Mouse (Mus musculus) hindbrain, embryonic 12.5 days (tissue): ENCODE data around the gene Hacd4. TPM values are rescaled to one million over a fixed set of nuclear protein-coding genes. Genes with fewer than 3 reads are reported as not detected.
A peak's percentile ranks its signal among the peaks of the same experiment; 100 is the strongest.

Experiments used
- ATAC-seq: fragments of 200-750 bp; cut with Nextera tagmentation; 2 replicates; pipeline ENCODE4 v1.8.0; 2017; ENCODE audit warnings: moderate TSS enrichment; ENCODE audit not compliant: low FRiP score
- H3K27ac ChIP-seq: fragments of 300-500 bp; sonication (generic); 2 replicates; pipeline ENCODE4 v1.5.1; 2016; ENCODE audit warnings: mild to moderate bottlenecking
- H3K27me3 ChIP-seq: fragments of 300-500 bp; sonication (generic); 2 replicates; pipeline ENCODE4 v1.6.1; 2016; ENCODE audit warnings: mild to moderate bottlenecking
- H3K36me3 ChIP-seq: fragments of 300-500 bp; sonication (generic); 2 replicates; pipeline ENCODE4 v1.6.1; 2016; ENCODE audit warnings: mild to moderate bottlenecking
- H3K4me1 ChIP-seq: fragments of 300-500 bp; sonication (generic); 2 replicates; pipeline ENCODE4 v1.6.1; 2016
- H3K4me2 ChIP-seq: fragments of 300-500 bp; sonication (generic); replicated peaks from 2 replicates; pipeline ENCODE4 v1.6.1; 2016; ENCODE audit warnings: mild to moderate bottlenecking
- H3K4me3 ChIP-seq: fragments of 300-500 bp; sonication (generic); 2 replicates; pipeline ENCODE4 v1.5.1; 2016; ENCODE audit warnings: mild to moderate bottlenecking
- H3K9ac ChIP-seq: fragments of 300-500 bp; sonication (generic); 2 replicates; pipeline ENCODE4 v1.6.1; 2016; ENCODE audit warnings: mild to moderate bottlenecking, moderate library complexity
- H3K9me3 ChIP-seq: fragments of 300-500 bp; sonication (generic); replicated peaks from 2 replicates; pipeline ENCODE4 v1.6.1; 2016; ENCODE audit warnings: mild to moderate bottlenecking
- WGBS: fragments of 180-500 bp; shearing (Covaris S2); methylation state at CpG from one replicate; pipeline ENCODE4 v1.1.7; 2016; 5-methylcytosine and 5-hydroxymethylcytosine counted together
- polyA plus RNA-seq: library from polyadenylated mRNA; unstranded; fragments of >200 nt; fragmentation: Nextera tagmentation; extraction: Ambion mirVana; gene quantifications from 2 replicates; pipeline ENCODE4 v1.2.1, GENCODE M21; 2016

The Hacd4 gene
- polyA plus RNA-seq, result 3.9 TPM in 2 replicates

DNA sequence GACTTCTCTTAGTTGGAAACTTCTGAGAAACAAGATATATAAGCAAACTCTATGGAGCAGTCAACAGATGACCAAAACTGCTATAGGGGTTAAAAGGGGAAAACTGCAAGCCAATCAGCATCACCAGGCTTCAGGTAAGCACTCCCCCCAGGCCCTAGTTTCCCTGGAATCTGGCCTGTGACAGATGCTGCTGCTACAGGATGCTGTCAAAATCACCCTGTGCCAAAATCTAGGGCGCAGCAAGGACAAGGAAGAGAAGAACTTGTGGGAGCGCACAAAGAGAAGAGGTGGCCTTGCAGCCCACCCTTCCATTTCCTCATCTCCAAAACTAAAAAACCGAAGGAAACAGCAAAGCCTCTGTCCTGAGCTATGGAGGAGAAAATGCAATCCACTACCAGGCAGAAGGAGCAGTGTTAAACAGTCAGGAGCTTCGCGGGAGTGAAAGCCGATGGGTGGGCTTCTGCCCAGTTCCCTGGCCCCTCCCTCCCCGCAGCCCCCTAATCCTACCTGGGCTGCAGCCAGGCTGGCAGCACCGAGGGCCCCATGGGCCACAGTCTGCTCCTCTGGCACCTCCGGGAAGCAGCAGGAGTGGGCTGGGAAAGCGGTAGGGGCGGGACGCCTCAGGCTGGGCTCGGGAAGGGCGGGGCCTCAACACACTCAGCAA is at the start of gene Hacd4:
TSS of gene Hacd4 (minus strand) at position 603 of the 664 bp plus-strand sequence.
- Histone ChIP-seq H3K4me1 (peaks cover 9% of the 10 kb centered on the region), H3K9ac (peak within 1 kb of the TSS; percentile 59), H3K4me3 (peak within 1 kb of the TSS; percentile 40), H3K4me2 (peak within 1 kb of the TSS; percentile 71), H3K27me3 (no peaks in the 10 kb centered on the region), H3K9me3 (no peaks in the 10 kb centered on the region), H3K27ac (peak within 1 kb of the TSS; percentile 40; the same call in 1 of the 2 replicates), H3K36me3 (no peaks in the 10 kb centered on the region)
- 7% methylated on average over 14 of the region's 14 CpGs for WGBS
- peak; percentile 77; the same call in 1 of the 2 replicates for ATAC-seq

DNA sequence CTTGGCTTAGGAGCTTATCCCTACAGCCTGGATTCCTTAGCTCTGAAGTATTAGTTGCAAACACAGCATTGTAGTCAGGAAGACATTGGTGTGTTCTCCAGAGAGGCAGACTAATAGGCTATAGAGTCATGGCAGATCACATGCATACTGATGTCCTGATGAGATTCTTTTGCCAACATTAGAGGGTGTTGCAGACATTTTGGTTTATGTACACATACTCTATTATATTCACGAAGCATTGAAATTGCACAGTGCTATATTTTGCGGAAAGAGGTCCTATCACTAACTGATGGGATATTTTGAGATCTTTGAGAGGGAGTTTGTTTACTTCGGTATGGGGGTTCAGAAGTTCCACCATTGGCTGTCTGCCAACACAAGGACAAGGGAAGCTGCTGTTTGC is 49.4 kb upstream of the Hacd4 start:
- Histone ChIP-seq H3K36me3 (no peaks in the 10 kb centered on the region), H3K9ac (no peak overlapping the region), H3K4me1 (no peaks in the 10 kb centered on the region), H3K4me3 (no peak overlapping the region), H3K9me3 (no peaks in the 10 kb centered on the region), H3K27me3 (no peaks in the 10 kb centered on the region), H3K27ac (no peak overlapping the region), H3K4me2 (no peak overlapping the region)
- WGBS, result 90% methylated on average over 3 of the region's 3 CpGs
- ATAC-seq, result no peak

DNA sequence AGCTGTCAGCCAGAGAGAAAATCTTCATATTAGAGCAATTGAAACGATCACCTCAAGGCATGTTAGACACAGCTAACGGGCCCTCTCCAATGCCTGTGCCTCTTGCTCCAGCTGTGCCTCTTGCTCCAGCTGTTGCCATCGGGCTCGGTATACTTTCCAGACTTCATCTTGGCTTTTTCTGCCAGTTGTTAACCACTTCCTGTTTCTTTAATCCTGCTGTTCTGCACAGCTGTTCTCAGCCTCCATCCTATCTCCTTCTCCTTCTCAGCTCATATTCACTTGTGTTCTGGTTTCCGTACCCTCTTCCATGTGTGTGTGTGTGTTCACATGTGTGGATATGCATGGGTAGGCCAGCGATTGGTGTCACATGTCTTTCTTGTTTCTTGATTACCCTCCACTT is 41.4 kb upstream of the Hacd4 start:
- Histone ChIP-seq H3K9ac (no peak overlapping the region), H3K4me3 (no peak overlapping the region), H3K36me3 (no peaks in the 10 kb centered on the region), H3K27me3 (no peaks in the 10 kb centered on the region), H3K9me3 (no peaks in the 10 kb centered on the region), H3K27ac (no peak overlapping the region), H3K4me2 (no peak overlapping the region), H3K4me1 (no peaks in the 10 kb centered on the region)
- no peak for ATAC-seq
- 76% methylated on average over 6 of the region's 6 CpGs for WGBS

DNA sequence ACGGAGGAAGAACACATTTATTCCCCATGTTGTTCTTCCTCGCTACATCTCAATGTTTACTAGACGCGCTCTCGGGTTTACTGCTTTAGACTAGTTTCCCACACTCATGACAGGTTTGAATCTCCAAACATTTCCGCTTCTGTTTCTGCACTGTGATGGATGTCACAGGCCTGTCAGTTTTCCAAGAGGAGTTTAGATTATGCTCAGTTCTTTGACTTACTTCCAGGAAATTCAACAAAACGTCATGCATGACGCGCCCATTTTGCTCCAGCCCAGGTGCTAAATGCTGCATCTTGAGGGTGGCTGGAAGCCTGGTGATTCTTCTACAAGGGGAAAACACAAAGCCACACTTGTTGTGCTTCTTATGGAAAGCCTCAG is 40.1 kb upstream of the Hacd4 start:
- 89% methylated on average over 9 of the region's 9 CpGs for WGBS
- no peaks in the 10 kb centered on the region for H3K9me3 ChIP-seq
- no peaks in the 10 kb centered on the region for H3K36me3 ChIP-seq
- no peak overlapping the region for H3K4me2 ChIP-seq
- no peaks in the 10 kb centered on the region for H3K4me1 ChIP-seq
- H3K4me3 ChIP-seq, result no peak overlapping the region
- H3K9ac ChIP-seq, result no peak overlapping the region
- H3K27me3 ChIP-seq, result no peaks in the 10 kb centered on the region
- ATAC-seq, result no peak
- no peak overlapping the region for H3K27ac ChIP-seq

DNA sequence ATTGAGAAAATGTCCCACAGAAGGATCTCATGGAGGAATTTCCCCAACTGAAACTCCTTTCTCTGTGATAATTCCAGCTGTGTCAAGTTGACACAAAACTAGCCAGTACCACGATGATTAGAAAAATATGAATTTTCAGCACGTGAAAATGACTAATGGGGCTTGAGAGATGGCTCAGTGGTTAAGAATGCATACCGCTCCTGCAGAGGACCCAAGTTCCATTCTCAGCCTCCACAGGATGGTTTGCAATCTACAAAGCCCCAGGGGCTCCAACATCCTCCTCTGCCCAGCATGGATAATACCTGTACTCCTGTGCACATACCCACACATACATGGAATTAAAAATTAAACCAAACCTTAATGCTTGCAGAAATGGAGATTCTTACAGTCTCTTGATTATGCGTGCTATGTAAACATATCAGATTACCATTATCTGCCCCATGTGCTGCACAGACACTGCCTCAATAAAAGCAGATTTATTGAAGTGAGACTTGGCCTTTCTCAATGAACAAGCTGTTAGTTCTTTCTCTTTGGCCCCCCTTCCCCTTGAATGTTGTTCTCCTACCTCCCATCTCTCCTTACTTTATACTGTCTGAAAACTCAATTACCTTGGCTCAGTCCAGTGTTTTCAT is 39.6 kb upstream of the Hacd4 start:
- H3K4me1 ChIP-seq, result peaks cover under 1% of the 10 kb centered on the region; the same call in 1 of the 2 replicates
- no peak overlapping the region for H3K27ac ChIP-seq
- H3K27me3 ChIP-seq, result no peaks in the 10 kb centered on the region
- whole genome bisulfite sequencing, result 84% methylated on average over 4 of the region's 4 CpGs
- H3K4me2 ChIP-seq, result no peak overlapping the region
- no peak overlapping the region for H3K4me3 ChIP-seq
- no peak overlapping the region for H3K9ac ChIP-seq
- H3K36me3 ChIP-seq, result no peaks in the 10 kb centered on the region
- H3K9me3 ChIP-seq, result no peaks in the 10 kb centered on the region
- no peak for ATAC-seq

DNA sequence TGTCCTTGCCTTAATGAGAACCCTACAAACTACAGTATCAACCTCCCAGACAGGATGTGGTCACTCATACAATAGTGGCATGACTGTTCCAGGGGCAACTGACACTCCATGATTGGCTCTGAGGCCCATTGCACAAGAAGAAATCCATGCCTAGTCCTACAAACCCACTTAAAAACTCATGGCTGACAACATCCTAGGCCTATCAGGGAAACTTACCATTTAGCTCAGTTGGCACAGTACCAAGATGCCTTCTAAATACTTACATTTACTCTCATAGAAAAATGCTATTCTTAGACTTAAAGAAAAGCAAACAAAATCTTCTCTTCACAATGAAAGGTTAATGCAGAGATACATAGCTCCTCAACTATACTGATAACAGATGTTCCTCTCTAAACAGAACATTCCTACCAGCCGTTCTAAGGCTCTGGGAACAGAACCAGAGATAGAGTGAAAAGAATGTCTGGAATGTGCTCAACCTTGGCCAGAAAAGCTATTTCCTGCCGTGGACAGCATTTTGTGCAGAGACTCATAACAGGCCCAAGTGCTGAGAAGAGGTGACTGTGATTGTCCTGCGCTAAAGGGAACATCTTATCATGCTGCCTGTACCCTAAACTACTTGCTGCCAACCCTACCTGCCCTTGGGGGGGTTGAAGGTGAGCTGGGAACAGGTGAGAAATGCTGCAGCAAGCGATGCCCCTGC is 37.9 kb upstream of the Hacd4 start:
- no peaks in the 10 kb centered on the region for H3K36me3 ChIP-seq
- no peaks in the 10 kb centered on the region for H3K9me3 ChIP-seq
- peaks cover 4% of the 10 kb centered on the region; the same call in 1 of the 2 replicates for H3K4me1 ChIP-seq
- H3K27ac ChIP-seq, result no peak overlapping the region
- no peak for ATAC-seq
- 73% methylated on average over 4 of the region's 4 CpGs for WGBS
- no peak overlapping the region for H3K4me3 ChIP-seq
- no peak overlapping the region for H3K9ac ChIP-seq
- H3K4me2 ChIP-seq, result no peak overlapping the region
- no peaks in the 10 kb centered on the region for H3K27me3 ChIP-seq

DNA sequence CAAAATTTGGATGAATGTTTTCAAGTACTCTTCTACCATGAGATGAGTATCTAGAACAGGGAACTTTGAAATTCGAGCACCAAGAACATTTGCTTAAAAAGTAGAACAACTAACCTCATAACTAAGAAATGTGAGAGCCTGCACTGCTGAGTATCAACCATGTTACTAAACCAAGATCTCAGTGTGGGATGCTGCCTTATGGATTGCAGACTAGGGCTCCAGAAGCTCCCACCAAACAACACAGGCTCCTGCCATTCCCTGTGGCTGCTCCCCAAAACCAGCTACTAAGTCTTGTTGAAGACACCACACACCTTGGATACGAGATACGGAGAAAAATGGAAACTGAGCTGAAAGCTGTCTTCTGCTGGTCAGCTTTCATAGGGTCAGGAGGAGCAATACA is 37.4 kb upstream of the Hacd4 start:
- H3K27ac ChIP-seq, result no peak overlapping the region
- H3K9me3 ChIP-seq, result no peaks in the 10 kb centered on the region
- ATAC-seq, result no peak
- H3K4me1 ChIP-seq, result peaks cover 4% of the 10 kb centered on the region; the same call in 1 of the 2 replicates
- 85% methylated on average over 3 of the region's 3 CpGs for WGBS
- no peak overlapping the region for H3K4me2 ChIP-seq
- H3K4me3 ChIP-seq, result no peak overlapping the region
- H3K27me3 ChIP-seq, result no peaks in the 10 kb centered on the region
- no peaks in the 10 kb centered on the region for H3K36me3 ChIP-seq
- no peak overlapping the region for H3K9ac ChIP-seq

DNA sequence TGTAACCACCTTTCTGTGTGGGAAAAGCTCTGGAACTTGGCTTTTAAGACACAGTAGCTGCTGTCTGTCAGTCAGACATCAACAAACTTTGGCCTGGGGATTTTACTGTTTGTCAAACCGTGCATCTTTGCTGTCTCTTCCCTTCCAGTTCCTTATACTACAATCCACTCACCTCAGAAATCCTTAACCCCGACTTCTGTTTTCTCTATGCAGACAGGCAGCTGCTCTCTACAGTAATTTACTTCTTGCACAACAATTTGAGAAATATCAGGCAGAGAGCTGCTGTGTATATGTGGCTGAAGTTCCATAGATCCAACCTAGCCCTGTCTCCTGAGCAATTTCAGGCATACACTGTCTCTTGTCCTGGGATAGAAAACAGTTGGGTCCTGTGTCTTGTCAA is 32.8 kb upstream of the Hacd4 start:
- Histone ChIP-seq H3K27me3 (no peaks in the 10 kb centered on the region), H3K4me3 (no peak overlapping the region), H3K9me3 (no peaks in the 10 kb centered on the region), H3K4me1 (peaks cover 4% of the 10 kb centered on the region; the same call in 1 of the 2 replicates), H3K4me2 (no peak overlapping the region), H3K27ac (no peak overlapping the region), H3K9ac (no peak overlapping the region), H3K36me3 (no peaks in the 10 kb centered on the region)
- WGBS, result 75% methylated on average over 2 of the region's 2 CpGs
- ATAC-seq, result no peak

DNA sequence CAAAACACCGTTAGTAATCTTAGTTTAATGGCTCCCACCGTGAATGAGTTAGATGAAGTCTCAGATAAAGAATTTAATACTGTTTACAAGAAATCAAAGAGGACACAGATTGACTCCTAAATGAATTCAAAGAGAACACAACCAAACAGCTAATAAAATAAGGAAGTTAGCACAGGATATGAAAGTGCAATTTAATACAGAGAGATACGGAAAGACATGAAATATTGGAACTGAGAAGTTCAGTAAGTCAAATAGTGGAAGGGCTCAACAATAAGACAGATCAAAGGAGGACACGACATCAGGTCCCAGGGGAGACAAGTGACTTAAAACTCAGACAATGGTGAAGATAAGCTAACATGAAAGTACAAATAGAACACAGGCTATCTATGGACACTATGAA is 25.8 kb upstream of the Hacd4 start:
- no peak for ATAC-seq
- H3K4me2 ChIP-seq, result no peak overlapping the region
- no peak overlapping the region for H3K4me3 ChIP-seq
- no peaks in the 10 kb centered on the region for H3K27me3 ChIP-seq
- no peak overlapping the region for H3K9ac ChIP-seq
- 82% methylated on average over 4 of the region's 4 CpGs for WGBS
- no peaks in the 10 kb centered on the region for H3K36me3 ChIP-seq
- no peak overlapping the region for H3K27ac ChIP-seq
- no peaks in the 10 kb centered on the region for H3K9me3 ChIP-seq
- no peaks in the 10 kb centered on the region for H3K4me1 ChIP-seq

DNA sequence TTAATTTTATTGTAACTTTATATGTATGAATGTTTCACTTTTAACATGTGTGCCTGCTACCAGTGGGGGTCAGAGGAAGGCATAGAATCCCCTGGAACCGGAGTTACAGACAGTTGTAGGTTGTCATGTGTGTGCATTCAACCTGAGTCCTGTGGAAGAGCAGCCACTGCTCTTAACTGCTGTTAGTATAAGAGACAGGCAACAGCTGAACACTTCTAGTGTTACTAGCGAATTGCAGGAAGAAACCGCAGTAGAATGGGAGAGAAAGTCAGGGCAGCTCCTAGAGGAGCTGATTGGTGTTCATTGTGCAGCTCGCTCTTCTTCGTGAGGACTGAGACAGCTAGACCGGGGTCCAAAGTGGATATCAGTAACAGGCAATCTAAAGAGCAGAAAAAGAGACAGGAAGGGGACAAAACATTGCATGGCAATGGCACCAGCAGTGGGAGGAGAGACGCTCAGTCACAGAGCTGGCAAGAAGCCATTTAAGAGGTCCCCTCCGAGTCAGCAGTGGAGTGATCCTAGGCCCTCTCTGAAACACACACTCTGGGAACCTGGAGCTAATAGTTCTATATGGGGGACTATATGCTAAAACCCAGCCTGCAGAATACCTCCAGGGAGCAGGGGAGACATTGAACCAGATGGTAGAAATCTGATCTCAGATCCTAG is 24.4 kb upstream of the Hacd4 start:
- Histone ChIP-seq H3K4me2 (no peak overlapping the region), H3K27me3 (no peaks in the 10 kb centered on the region), H3K36me3 (no peaks in the 10 kb centered on the region), H3K27ac (no peak overlapping the region), H3K4me3 (no peak overlapping the region), H3K9ac (no peak overlapping the region), H3K9me3 (no peaks in the 10 kb centered on the region), H3K4me1 (no peaks in the 10 kb centered on the region)
- WGBS, result 72% methylated on average over 8 of the region's 8 CpGs
- no peak for ATAC-seq

DNA sequence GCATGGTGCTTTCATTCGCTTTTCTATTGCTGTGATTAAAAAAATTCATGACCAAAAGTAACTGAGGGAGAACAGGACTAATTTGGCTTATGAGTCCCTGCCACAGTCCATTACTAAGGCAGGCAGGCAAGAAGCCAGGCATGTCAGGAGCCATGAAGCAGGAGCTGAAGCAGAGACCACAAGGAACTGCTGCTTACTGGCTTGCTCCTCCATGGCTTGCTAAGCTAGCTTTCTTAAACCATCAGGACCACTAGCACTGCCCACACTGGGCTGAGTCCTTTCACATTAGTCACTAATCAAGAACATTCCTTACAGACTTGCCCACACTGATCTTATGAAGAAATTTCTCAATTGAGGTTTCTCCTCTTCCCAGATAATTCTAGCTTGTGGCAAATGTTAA is 23.8 kb upstream of the Hacd4 start:
- no peaks in the 10 kb centered on the region for H3K4me1 ChIP-seq
- H3K4me2 ChIP-seq, result no peak overlapping the region
- WGBS, result 90% methylated on average over 1 of the region's 1 CpGs
- no peak overlapping the region for H3K27ac ChIP-seq
- ATAC-seq, result no peak
- H3K27me3 ChIP-seq, result no peaks in the 10 kb centered on the region
- H3K9me3 ChIP-seq, result no peaks in the 10 kb centered on the region
- H3K4me3 ChIP-seq, result no peak overlapping the region
- H3K9ac ChIP-seq, result no peak overlapping the region
- H3K36me3 ChIP-seq, result no peaks in the 10 kb centered on the region

DNA sequence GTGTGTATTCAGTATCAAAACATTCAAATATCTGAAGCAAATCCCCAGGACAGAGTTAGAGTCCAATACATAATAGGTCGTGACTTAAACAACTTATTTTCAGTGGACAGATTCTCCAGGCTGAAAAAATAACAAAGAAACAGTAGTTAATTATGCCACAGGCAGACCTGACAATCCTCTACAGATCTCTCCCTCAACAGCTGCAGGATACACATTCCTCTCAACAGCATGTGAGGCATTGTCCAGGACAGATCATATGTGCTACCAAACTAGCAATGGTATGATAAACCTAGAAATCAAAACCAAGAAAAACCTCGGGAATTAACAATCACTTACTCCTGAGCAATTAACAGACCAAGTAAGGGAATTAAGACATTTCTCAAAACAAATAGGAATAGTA is 22.6 kb upstream of the Hacd4 start:
- no peak for ATAC-seq
- 71% methylated on average over 2 of the region's 2 CpGs for WGBS

More for the DNA sequence above, 22.6 kb upstream of the Hacd4 start:
- Histone ChIP-seq H3K4me1 (no peaks in the 10 kb centered on the region), H3K4me2 (no peak overlapping the region), H3K27me3 (no peaks in the 10 kb centered on the region), H3K4me3 (no peak overlapping the region), H3K9me3 (no peaks in the 10 kb centered on the region), H3K27ac (no peak overlapping the region), H3K9ac (no peak overlapping the region), H3K36me3 (no peaks in the 10 kb centered on the region)
